Mouse (Mus musculus) duodenum, adult 2 months (tissue): ENCODE data around the gene Cela3b. TPM values are rescaled to one million over a fixed set of nuclear protein-coding genes. Genes with fewer than 3 reads are reported as not detected.

Experiments
- polyA plus RNA-seq: library from polyadenylated mRNA; depleted of rRNA; stranded (reverse); fragments of >200 nt; gene quantifications from 2 replicates; pipeline ENCODE4 v1.2.3, GENCODE M21; 2012; ENCODE audit warnings: low replicate concordance; rRNA removed

Cela3b gene
- 7.5 and 5,387 TPM in 2 replicates for polyA plus RNA-seq

GRCm38 (mm10) chr4:137430502-137430901 lies at the start of gene Cela3b:
TSS of gene Cela3b (minus strand) at chr4:137430540.

GRCm38 (mm10) chr4:137468260-137469080 lies 38.1 kb upstream of the Cela3b start, which contains the start of gene Hspg2:
TSS of gene Hspg2 (plus strand) at chr4:137468769.

GRCm38 (mm10) chr4:137453234-137453767 lies 23.0 kb upstream of the Cela3b start, which contains the start of gene 1700013G24Rik:
TSS of gene 1700013G24Rik (plus strand) at chr4:137453284.

GRCm38 (mm10) chr4:137409691-137410090 lies 20.6 kb downstream of the Cela3b start, which contains the start of gene Cela3a:
TSS of gene Cela3a (minus strand) at chr4:137409791.

Other genes with a start within 250 kb of the Cela3b start
- gene Wnt4, start 153.1 kb downstream of the Cela3b start, polyA plus RNA-seq: 5.9 and 6.3 TPM in 2 replicates
- 14.6 and 17.3 TPM in 2 replicates for gene Cdc42, start 72.8 kb downstream of the Cela3b start, polyA plus RNA-seq
- 3.7 TPM in 1 of 2 replicates, not detected in the other for gene Cela3a, start 20.7 kb downstream of the Cela3b start, polyA plus RNA-seq
- not detected in 2 replicates for gene 1700013G24Rik, start 22.7 kb upstream of the Cela3b start, polyA plus RNA-seq
- gene Hspg2, start 38.2 kb upstream of the Cela3b start, polyA plus RNA-seq: 38.7 and 49.1 TPM in 2 replicates
- not detected in 2 replicates for gene Ldlrad2, start 144.0 kb upstream of the Cela3b start, polyA plus RNA-seq
- gene Usp48, start 163.2 kb upstream of the Cela3b start, polyA plus RNA-seq: 23.6 and 24.0 TPM in 2 replicates
- 58.0 and 216 TPM in 2 replicates for gene Rap1gap, start 234.2 kb upstream of the Cela3b start, polyA plus RNA-seq